8 mouse cellular contexts compared by ENCODE assay signal in genomic region chr7:44983085-44983484, GRCm38 (mm10). TPM values are rescaled to one million over a fixed set of nuclear protein-coding genes. Genes with fewer than 3 reads are reported as not detected.
DNase-seq lines count a peak whose midpoint lies in the region; ATAC-seq and TF ChIP-seq lines count a peak whose summit lies in the region.

No protein-coding gene starts in this region.

- TF ChIP-seq CTCF in intestine, postnatal 0 days (IDR thresholded peaks at IDR 0.05; ENCODE audit: low read depth): peak; percentile 97

- H3K9me3 ChIP-seq in intestine, postnatal 0 days (ENCODE audit: control insufficient read depth): no peaks in the 10 kb centered on the region
- H3K9me3 ChIP-seq in intestine, embryonic 16.5 days (ENCODE audit: control insufficient read depth, low read length): no peaks in the 10 kb centered on the region
- no peaks in the 10 kb centered on the region for H3K9me3 ChIP-seq in kidney, embryonic 15.5 days (replicated peaks)
- H3K9me3 ChIP-seq in neural tube, embryonic 11.5 days (ENCODE audit: control insufficient read depth, low read length): no peaks in the 10 kb centered on the region

- peaks cover 42% of the 10 kb centered on the region for H3K36me3 ChIP-seq in intestine, postnatal 0 days (ENCODE audit: control insufficient read depth, insufficient read depth)
- peaks cover 31% of the 10 kb centered on the region for H3K36me3 ChIP-seq in intestine, embryonic 16.5 days (ENCODE audit: control insufficient read depth, insufficient read depth, low read length)
- H3K36me3 ChIP-seq in kidney, embryonic 15.5 days: peaks cover 57% of the 10 kb centered on the region
- peaks cover 35% of the 10 kb centered on the region for H3K36me3 ChIP-seq in neural tube, embryonic 11.5 days (ENCODE audit: control insufficient read depth, insufficient read depth, low read length)

- no peak overlapping the region for H3K4me3 ChIP-seq in intestine, postnatal 0 days (ENCODE audit: low read depth, low read length)
- H3K4me3 ChIP-seq in intestine, embryonic 16.5 days (ENCODE audit: low read length): no peak overlapping the region
- H3K4me3 ChIP-seq in kidney, embryonic 15.5 days (replicated peaks): 0 out of 2 replicates have a peak overlapping the region, but pooled peaks have one; percentile 8
- no peak overlapping the region for H3K4me3 ChIP-seq in neural tube, embryonic 11.5 days (ENCODE audit: low read depth, low read length)

- DNase-seq in cerebellum, postnatal 4 days (ENCODE audit: low spot score in 2 of 2): peak; percentile 70 to 87
- peak; percentile 84 to 86 for DNase-seq in gastrocnemius, postnatal 36 days
- DNase-seq in liver: peak; percentile 87
- DNase-seq in neural tube, embryonic 11.5 days (ENCODE audit: low spot score): peak; percentile 88
- DNase-seq in testis, postnatal 10 days (ENCODE audit: low spot score): peak; percentile 94

- H3K4me2 ChIP-seq in intestine, postnatal 0 days (replicated peaks; ENCODE audit: low read depth): no peak overlapping the region
- no peak overlapping the region for H3K4me2 ChIP-seq in intestine, embryonic 16.5 days (ENCODE audit: low read depth, low read length)
- peak overlapping the region; percentile 67; the same call in 1 of the 2 replicates for H3K4me2 ChIP-seq in kidney, embryonic 15.5 days
- H3K4me2 ChIP-seq in neural tube, embryonic 11.5 days (ENCODE audit: low read depth): no peak overlapping the region

- no peak overlapping the region for H3K9ac ChIP-seq in intestine, postnatal 0 days (ENCODE audit: low read depth, low read length)
- no peak overlapping the region for H3K9ac ChIP-seq in intestine, embryonic 16.5 days (ENCODE audit: low read depth, low read length)
- no peak overlapping the region for H3K9ac ChIP-seq in kidney, embryonic 15.5 days
- H3K9ac ChIP-seq in neural tube, embryonic 11.5 days (ENCODE audit: low read length): no peak overlapping the region

- H3K27me3 ChIP-seq in intestine, postnatal 0 days (replicated peaks; ENCODE audit: control insufficient read depth, insufficient read depth, low read length): no peaks in the 10 kb centered on the region
- no peaks in the 10 kb centered on the region for H3K27me3 ChIP-seq in intestine, embryonic 16.5 days (replicated peaks; ENCODE audit: control insufficient read depth, insufficient read depth, low read length)
- H3K27me3 ChIP-seq in kidney, embryonic 15.5 days: no peaks in the 10 kb centered on the region
- no peaks in the 10 kb centered on the region for H3K27me3 ChIP-seq in neural tube, embryonic 11.5 days (ENCODE audit: control insufficient read depth, insufficient read depth, low read length)

- no peak overlapping the region; the same call in 1 of the 2 replicates for H3K27ac ChIP-seq in intestine, postnatal 0 days (ENCODE audit: low read depth, low read length)
- no peak overlapping the region for H3K27ac ChIP-seq in intestine, embryonic 16.5 days (ENCODE audit: low read length)
- H3K27ac ChIP-seq in kidney, embryonic 15.5 days: peak overlapping the region; percentile 97
- H3K27ac ChIP-seq in neural tube, embryonic 11.5 days (ENCODE audit: low read depth, low read length): no peak overlapping the region

- no peak for ATAC-seq in intestine, postnatal 0 days
- ATAC-seq in intestine, embryonic 16.5 days: no peak
- ATAC-seq in kidney, embryonic 15.5 days (replicated peaks; ENCODE audit: low FRiP score): no peak
- no peak for ATAC-seq in neural tube, embryonic 11.5 days (ENCODE audit: insufficient read depth, low FRiP score, low TSS enrichment)

- no peaks in the 10 kb centered on the region for H3K4me1 ChIP-seq in intestine, postnatal 0 days (replicated peaks; ENCODE audit: control insufficient read depth, insufficient read depth, low read length)
- H3K4me1 ChIP-seq in intestine, embryonic 16.5 days (ENCODE audit: control insufficient read depth, insufficient read depth, low read length): peaks cover 19% of the 10 kb centered on the region
- H3K4me1 ChIP-seq in kidney, embryonic 15.5 days: peaks cover 31% of the 10 kb centered on the region
- H3K4me1 ChIP-seq in neural tube, embryonic 11.5 days (ENCODE audit: control insufficient read depth, insufficient read depth, low read length): peaks cover 6% of the 10 kb centered on the region

- intact Hi-C loops in gastrocnemius, postnatal 36 days (cut with DNase I): loop anchor here (5.0 kb wide), 2 partner anchors 89 to 154 kb away; partner anchors contain the start of genes Flt3l and Gm45713

- WGBS in intestine, postnatal 0 days: 20% methylated on average over 6 of the region's 6 CpGs
- WGBS in intestine, embryonic 16.5 days: 33% methylated on average over 6 of the region's 6 CpGs
- 38% methylated on average over 6 of the region's 6 CpGs for WGBS in kidney, embryonic 15.5 days
- 39% methylated on average over 6 of the region's 6 CpGs for WGBS in neural tube, embryonic 11.5 days

RNA-seq across cellular contexts. Expression of gene Prmt1, which starts 3.3 kb away (rescaled TPM):
- 124 and 130 TPM in 2 replicates for polyA plus RNA-seq in intestine, postnatal 0 days (2015; fragmentation: Nextera tagmentation; extraction: Ambion mirVana)
- 363 and 439 TPM in 2 replicates for polyA plus RNA-seq in intestine, embryonic 16.5 days (2015; fragmentation: Nextera tagmentation; extraction: Ambion mirVana)
- 100 to 1,000 TPM; 105 to 123 TPM for total RNA-seq in gastrocnemius, postnatal 36 days (2021)
- 704 and 710 TPM in 2 replicates for polyA plus RNA-seq in kidney, embryonic 15.5 days (2015; fragmentation: Nextera tagmentation; extraction: Ambion mirVana)
- 304 and 319 TPM in 2 replicates for polyA plus RNA-seq in neural tube, embryonic 11.5 days (2014; fragmentation: Nextera tagmentation; extraction: Ambion mirVana)

RNA-seq across cellular contexts. Expression of gene Cpt1c, which starts 8.4 kb away (rescaled TPM):
- polyA plus RNA-seq in intestine, postnatal 0 days (2015; fragmentation: Nextera tagmentation; extraction: Ambion mirVana): 3.5 and 4.5 TPM in 2 replicates
- polyA plus RNA-seq in intestine, embryonic 16.5 days (2015; fragmentation: Nextera tagmentation; extraction: Ambion mirVana): 14.0 and 14.2 TPM in 2 replicates
- total RNA-seq in gastrocnemius, postnatal 36 days (2021): 1 to 10 TPM; 1.2 to 1.8 TPM
- polyA plus RNA-seq in kidney, embryonic 15.5 days (2015; fragmentation: Nextera tagmentation; extraction: Ambion mirVana): 19.2 and 25.1 TPM in 2 replicates
- polyA plus RNA-seq in neural tube, embryonic 11.5 days (2014; fragmentation: Nextera tagmentation; extraction: Ambion mirVana): 22.0 and 25.2 TPM in 2 replicates

RNA-seq across cellular contexts. Expression of gene Irf3, which starts 14.4 kb away (rescaled TPM):
- 53.2 and 56.4 TPM in 2 replicates for polyA plus RNA-seq in intestine, postnatal 0 days (2015; fragmentation: Nextera tagmentation; extraction: Ambion mirVana)
- 96.1 and 115 TPM in 2 replicates for polyA plus RNA-seq in intestine, embryonic 16.5 days (2015; fragmentation: Nextera tagmentation; extraction: Ambion mirVana)
- total RNA-seq in gastrocnemius, postnatal 36 days (2021): 10 to 100 TPM; 18.3 to 20.3 TPM
- polyA plus RNA-seq in kidney, embryonic 15.5 days (2015; fragmentation: Nextera tagmentation; extraction: Ambion mirVana): 86.4 and 90.4 TPM in 2 replicates
- polyA plus RNA-seq in neural tube, embryonic 11.5 days (2014; fragmentation: Nextera tagmentation; extraction: Ambion mirVana): 67.1 and 72.3 TPM in 2 replicates

RNA-seq across cellular contexts. Expression of gene Bcl2l12, which starts 15.4 kb away (rescaled TPM):
- 18.3 and 19.6 TPM in 2 replicates for polyA plus RNA-seq in intestine, postnatal 0 days (2015; fragmentation: Nextera tagmentation; extraction: Ambion mirVana)
- polyA plus RNA-seq in intestine, embryonic 16.5 days (2015; fragmentation: Nextera tagmentation; extraction: Ambion mirVana): 33.0 and 36.9 TPM in 2 replicates
- total RNA-seq in gastrocnemius, postnatal 36 days (2021): 1 to 10 TPM; 8.0 to 8.9 TPM
- polyA plus RNA-seq in kidney, embryonic 15.5 days (2015; fragmentation: Nextera tagmentation; extraction: Ambion mirVana): 60.7 and 66.5 TPM in 2 replicates
- 51.6 and 52.9 TPM in 2 replicates for polyA plus RNA-seq in neural tube, embryonic 11.5 days (2014; fragmentation: Nextera tagmentation; extraction: Ambion mirVana)

RNA-seq across cellular contexts. Expression of gene Scaf1, which starts 33.1 kb away (rescaled TPM):
- 21.7 and 22.6 TPM in 2 replicates for polyA plus RNA-seq in intestine, postnatal 0 days (2015; fragmentation: Nextera tagmentation; extraction: Ambion mirVana)
- 20.1 and 23.2 TPM in 2 replicates for polyA plus RNA-seq in intestine, embryonic 16.5 days (2015; fragmentation: Nextera tagmentation; extraction: Ambion mirVana)
- 10 to 100 TPM; 36.9 to 40.2 TPM for total RNA-seq in gastrocnemius, postnatal 36 days (2021)
- polyA plus RNA-seq in kidney, embryonic 15.5 days (2015; fragmentation: Nextera tagmentation; extraction: Ambion mirVana): 35.5 and 40.1 TPM in 2 replicates
- polyA plus RNA-seq in neural tube, embryonic 11.5 days (2014; fragmentation: Nextera tagmentation; extraction: Ambion mirVana): 54.7 and 57.6 TPM in 2 replicates
